Mouse (Mus musculus): ENCODE results near the gene Pparg. TPM values are rescaled to one million over a fixed set of nuclear protein-coding genes. Genes with fewer than 3 reads are reported as not detected.

Gene Pparg
- polyA plus RNA-seq, 1 experiment, result 257 TPM

DNA sequence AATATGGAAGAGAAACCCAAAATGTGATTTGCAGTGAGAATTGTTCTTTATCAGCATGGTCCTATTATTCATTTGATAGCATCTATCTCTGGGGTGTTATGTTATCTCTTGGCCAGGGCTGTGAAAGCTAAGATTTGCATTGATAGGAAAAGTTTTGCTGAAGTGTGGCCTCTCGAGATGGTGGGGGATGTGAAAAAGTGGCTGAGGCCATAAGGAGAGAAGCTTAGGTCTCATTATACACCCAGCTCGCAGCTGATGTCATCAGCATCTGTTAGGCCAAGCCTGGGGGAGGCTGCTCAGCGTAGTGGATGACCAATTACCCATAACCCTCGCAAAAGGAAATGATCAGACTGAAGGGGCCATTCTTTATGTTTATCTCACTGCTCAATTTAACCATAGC, 105.1 kb downstream of the Pparg start:
- Histone ChIP-seq H3K4me1 (ENCODE audit: control insufficient read depth, insufficient read depth, insufficient read length, low read length) (peaks cover 10% of the 10 kb centered on the region), H3K27ac (replicated peaks; ENCODE audit: low read depth, low read length) (no peak overlapping the region), H3K4me3 (ENCODE audit: insufficient read depth, low read depth, low read length) (no peak overlapping the region)

- Histone ChIP-seq H3K4me3 (ENCODE audit: insufficient read depth, low read depth, low read length) (no peak overlapping the region), H3K4me1 (ENCODE audit: control insufficient read depth, insufficient read depth, insufficient read length, low read length) (peaks cover 10% of the 10 kb centered on the region), H3K27ac (replicated peaks; ENCODE audit: low read depth, low read length) (no peak overlapping the region)
Measured at GRCm38 (mm10) chr6:115466601-115467000, 105.8 kb downstream of the Pparg start.

DNA sequence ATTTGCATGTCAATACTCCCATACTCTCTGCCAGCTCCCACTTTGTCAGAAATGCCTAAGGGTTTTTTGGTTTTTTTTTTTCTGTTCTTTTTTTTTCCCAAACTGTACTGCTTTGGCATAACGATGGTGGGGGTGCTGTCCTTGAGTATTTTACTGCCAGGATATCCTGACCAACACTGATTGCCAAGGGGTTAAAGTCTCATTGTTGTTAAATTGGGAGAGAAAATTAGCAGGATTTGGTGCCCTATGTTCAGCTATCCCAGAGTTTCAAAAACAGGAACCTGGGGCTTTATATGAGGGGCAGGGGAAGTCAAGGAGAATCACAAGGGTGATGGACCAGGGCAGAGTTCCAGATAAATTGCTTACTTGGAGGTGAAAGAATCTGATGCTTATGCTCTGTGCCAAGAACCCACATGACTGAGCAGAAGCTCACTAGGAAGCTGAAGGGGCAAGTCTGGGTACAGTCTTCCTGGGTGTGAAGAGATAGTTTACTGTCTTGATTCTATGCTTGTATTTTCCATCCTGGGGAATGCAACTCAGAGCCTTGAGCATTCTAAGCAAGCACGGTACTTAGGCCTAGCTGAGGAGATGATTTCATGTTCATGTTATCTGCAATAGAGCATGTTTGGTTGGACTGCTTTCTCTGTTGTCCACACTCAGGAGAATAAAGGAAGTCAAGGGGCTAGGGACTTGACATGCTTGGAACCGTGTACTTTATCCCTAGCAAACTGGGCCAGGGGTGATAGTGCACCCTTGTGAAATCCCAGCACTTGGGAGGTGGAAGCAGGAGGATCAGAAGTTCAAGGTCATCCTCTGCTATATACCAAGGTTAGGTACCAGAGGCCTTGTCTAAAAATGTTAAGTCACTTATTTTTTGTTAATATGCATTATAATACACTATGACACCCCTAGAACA, 109.2 kb downstream of the Pparg start:
- H3K4me1 ChIP-seq (ENCODE audit: control insufficient read depth, insufficient read depth, insufficient read length, low read length), result peaks cover 13% of the 10 kb centered on the region
- H3K4me3 ChIP-seq (ENCODE audit: insufficient read depth, low read depth, low read length), result no peak overlapping the region
- H3K27ac ChIP-seq (replicated peaks; ENCODE audit: low read depth, low read length), result peak overlapping the region; percentile 68

DNA sequence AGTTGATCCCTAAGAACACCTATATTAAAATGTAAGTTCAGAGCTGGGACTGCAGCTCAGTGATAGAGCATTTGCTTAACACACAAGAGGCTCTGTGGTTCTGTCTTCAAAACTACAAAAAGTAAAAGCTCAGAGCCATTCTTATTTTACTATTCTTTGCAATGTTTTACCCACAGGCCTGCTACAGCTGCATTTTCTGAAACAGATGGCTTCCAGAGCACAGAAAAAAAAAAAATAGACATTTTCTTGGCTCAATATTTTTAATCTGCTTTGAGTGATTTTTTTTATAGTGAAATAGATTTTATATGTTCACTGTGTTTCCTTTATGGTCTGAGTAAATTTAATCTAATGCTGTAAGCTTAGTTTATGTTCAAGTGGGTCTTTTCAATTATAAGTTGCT, 111.2 kb downstream of the Pparg start:
- H3K4me3 ChIP-seq (ENCODE audit: insufficient read depth, low read depth, low read length), result no peak overlapping the region
- H3K4me1 ChIP-seq (ENCODE audit: control insufficient read depth, insufficient read depth, insufficient read length, low read length), result peaks cover 21% of the 10 kb centered on the region
- no peak overlapping the region for H3K27ac ChIP-seq (replicated peaks; ENCODE audit: low read depth, low read length)

- Histone ChIP-seq H3K4me3 (ENCODE audit: insufficient read depth, low read depth, low read length) (no peak overlapping the region), H3K27ac (replicated peaks; ENCODE audit: low read depth, low read length) (peak overlapping the region; percentile 74), H3K4me1 (ENCODE audit: control insufficient read depth, insufficient read depth, insufficient read length, low read length) (peaks cover 36% of the 10 kb centered on the region)
Measured at GRCm38 (mm10) chr6:115477081-115477695, 116.4 kb downstream of the Pparg start.

DNA sequence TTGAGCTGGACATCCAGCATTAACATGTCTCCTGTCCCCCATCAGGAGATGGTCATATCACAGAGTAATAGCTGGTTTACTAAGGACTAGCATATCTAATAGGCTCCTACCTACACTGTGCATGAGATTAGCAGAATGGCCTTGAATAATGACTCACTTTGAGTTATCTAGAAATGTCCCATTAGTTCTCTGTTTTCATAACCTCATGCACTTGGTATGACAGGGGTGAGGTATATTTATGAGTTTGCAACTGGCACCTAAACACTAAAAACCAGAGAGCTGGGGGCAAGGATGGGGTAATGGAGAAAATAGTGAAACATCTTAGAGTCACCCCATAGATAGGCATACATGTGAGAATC, 119.2 kb downstream of the Pparg start:
- Histone ChIP-seq H3K4me3 (ENCODE audit: insufficient read depth, low read depth, low read length) (no peak overlapping the region), H3K27ac (replicated peaks; ENCODE audit: low read depth, low read length) (peak overlapping the region; percentile 35), H3K4me1 (ENCODE audit: control insufficient read depth, insufficient read depth, insufficient read length, low read length) (peaks cover 30% of the 10 kb centered on the region)

- Histone ChIP-seq H3K4me3 (ENCODE audit: insufficient read depth, low read depth, low read length) (no peak overlapping the region), H3K4me1 (ENCODE audit: control insufficient read depth, insufficient read depth, insufficient read length, low read length) (peaks cover 30% of the 10 kb centered on the region), H3K27ac (replicated peaks; ENCODE audit: low read depth, low read length) (peak overlapping the region; percentile 35)
Measured at GRCm38 (mm10) chr6:115480322-115481017, 119.7 kb downstream of the Pparg start.

DNA sequence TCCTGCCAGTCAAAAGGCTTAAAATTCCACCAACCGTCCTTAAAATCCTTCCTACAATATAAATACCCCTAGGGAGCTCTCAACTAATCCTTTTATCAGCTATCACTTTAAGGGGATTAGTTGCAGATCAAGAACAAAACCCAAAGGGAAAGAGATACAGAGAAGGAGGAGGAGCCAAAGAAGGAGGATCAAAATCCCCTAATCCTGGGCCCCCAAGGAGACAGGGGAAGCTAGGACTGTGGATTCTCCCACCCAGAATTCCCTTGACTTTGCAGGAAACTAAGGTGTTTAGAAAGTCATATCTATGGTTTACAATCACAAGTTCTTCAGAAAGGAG, 120.2 kb downstream of the Pparg start:
- Histone ChIP-seq H3K4me3 (ENCODE audit: insufficient read depth, low read depth, low read length) (no peak overlapping the region), H3K27ac (replicated peaks; ENCODE audit: low read depth, low read length) (peak overlapping the region; percentile 35; the same call in 1 of the 2 replicates), H3K4me1 (ENCODE audit: control insufficient read depth, insufficient read depth, insufficient read length, low read length) (peaks cover 30% of the 10 kb centered on the region)

- H3K4me1 ChIP-seq (ENCODE audit: control insufficient read depth, insufficient read depth, insufficient read length, low read length), result peaks cover 25% of the 10 kb centered on the region
- no peak overlapping the region for H3K4me3 ChIP-seq (ENCODE audit: insufficient read depth, low read depth, low read length)
- peak overlapping the region; percentile 38 for H3K27ac ChIP-seq (replicated peaks; ENCODE audit: low read depth, low read length)
Measured at GRCm38 (mm10) chr6:115481603-115482002, 120.9 kb downstream of the Pparg start.

- no peak overlapping the region for H3K4me3 ChIP-seq (ENCODE audit: insufficient read depth, low read depth, low read length)
Measured at GRCm38 (mm10) chr6:115485635-115486034, 124.9 kb downstream of the Pparg start.

GRCm38 (mm10) chr6:115489831-115490230, 129.1 kb downstream of the Pparg start:
- Histone ChIP-seq H3K27ac (replicated peaks; ENCODE audit: low read depth, low read length) (no peak overlapping the region; the same call in 1 of the 2 replicates), H3K4me1 (ENCODE audit: control insufficient read depth, insufficient read depth, insufficient read length, low read length) (peaks cover 8% of the 10 kb centered on the region), H3K4me3 (ENCODE audit: insufficient read depth, low read depth, low read length) (no peak overlapping the region)

More at GRCm38 (mm10) chr6:115485635-115486034, 124.9 kb downstream of the Pparg start:
- peaks cover 12% of the 10 kb centered on the region for H3K4me1 ChIP-seq (ENCODE audit: control insufficient read depth, insufficient read depth, insufficient read length, low read length)
- peak overlapping the region; percentile 30; the same call in 1 of the 2 replicates for H3K27ac ChIP-seq (replicated peaks; ENCODE audit: low read depth, low read length)

DNA sequence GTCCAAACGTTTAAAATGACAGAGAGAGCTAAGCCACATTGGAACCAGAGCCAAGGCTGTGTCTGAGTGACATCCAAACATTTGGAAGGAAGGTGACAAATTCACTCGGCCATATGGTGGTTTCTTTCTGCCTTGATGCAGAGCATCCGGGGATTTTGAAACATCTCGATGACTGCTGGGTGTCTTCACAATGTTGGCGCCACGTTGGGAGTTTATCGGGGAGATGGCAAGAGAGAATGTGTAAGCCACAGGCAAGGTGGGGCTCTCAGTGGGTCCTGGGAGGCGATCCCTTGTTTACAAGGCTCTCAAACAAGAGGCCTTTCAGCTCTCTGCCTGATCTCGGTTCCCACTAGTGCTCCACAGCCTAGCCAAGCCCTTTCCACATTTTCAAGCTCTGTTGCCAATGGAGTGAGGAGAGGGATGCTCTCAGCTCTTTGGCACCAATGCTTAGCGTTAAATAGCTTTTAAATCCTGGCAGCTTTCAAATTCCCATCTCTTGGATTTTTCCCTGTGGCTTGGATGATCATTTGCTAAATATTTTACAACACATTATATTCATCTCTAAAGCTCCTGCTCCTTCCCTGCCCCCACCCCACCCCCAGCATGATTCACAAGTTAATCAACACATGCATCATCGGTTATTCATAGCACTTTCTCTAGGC, 132.3 kb downstream of the Pparg start:
- H3K27ac ChIP-seq (replicated peaks; ENCODE audit: low read depth, low read length), result peak overlapping the region; percentile 30; the same call in 1 of the 2 replicates
- peaks cover 8% of the 10 kb centered on the region for H3K4me1 ChIP-seq (ENCODE audit: control insufficient read depth, insufficient read depth, insufficient read length, low read length)
- H3K4me3 ChIP-seq (ENCODE audit: insufficient read depth, low read depth, low read length), result no peak overlapping the region

DNA sequence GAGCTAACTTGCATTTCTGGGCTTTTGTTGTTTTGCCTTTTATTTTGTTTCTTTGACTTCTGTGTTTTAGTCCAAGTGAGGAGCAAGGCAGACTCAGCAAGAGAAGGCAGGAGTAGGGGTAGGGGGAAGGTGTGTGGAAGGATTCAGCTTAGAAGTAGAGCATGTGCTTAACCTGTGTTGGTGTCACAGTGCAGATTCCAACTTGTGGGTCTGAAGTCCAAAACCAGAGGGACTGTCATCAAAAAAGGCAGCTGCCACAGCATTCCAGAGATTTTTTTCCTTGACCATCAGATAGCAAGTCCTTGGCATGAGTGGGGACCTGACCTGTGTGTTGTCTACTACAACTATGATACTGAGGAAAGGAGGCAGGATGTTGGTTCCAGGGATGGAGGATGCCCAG, 133.1 kb downstream of the Pparg start:
- peak overlapping the region; percentile 43 for H3K27ac ChIP-seq (replicated peaks; ENCODE audit: low read depth, low read length)
- no peak overlapping the region for H3K4me3 ChIP-seq (ENCODE audit: insufficient read depth, low read depth, low read length)
- peaks cover 8% of the 10 kb centered on the region for H3K4me1 ChIP-seq (ENCODE audit: control insufficient read depth, insufficient read depth, insufficient read length, low read length)

- Histone ChIP-seq H3K4me1 (ENCODE audit: control insufficient read depth, insufficient read depth, insufficient read length, low read length) (peaks cover 14% of the 10 kb centered on the region), H3K27ac (replicated peaks; ENCODE audit: low read depth, low read length) (peak overlapping the region; percentile 97), H3K4me3 (ENCODE audit: insufficient read depth, low read depth, low read length) (no peak overlapping the region)
Measured at GRCm38 (mm10) chr6:115499540-115499939, 138.8 kb downstream of the Pparg start.

- peak overlapping the region; percentile 97 for H3K27ac ChIP-seq (replicated peaks; ENCODE audit: low read depth, low read length)
- peaks cover 14% of the 10 kb centered on the region for H3K4me1 ChIP-seq (ENCODE audit: control insufficient read depth, insufficient read depth, insufficient read length, low read length)
- no peak overlapping the region for H3K4me3 ChIP-seq (ENCODE audit: insufficient read depth, low read depth, low read length)
Measured at GRCm38 (mm10) chr6:115500234-115500633, 139.5 kb downstream of the Pparg start.

Measured in brown adipose tissue, adult 24 weeks (tissue).